Mouse (Mus musculus) skeletal muscle tissue, adult 2 months (tissue): Measurements from ENCODE around the gene Scn3a.
"Not testable (repeated sequence)": the region's sequence is repeated elsewhere in the genome, so short reads cannot be mapped to it uniquely, and the experiment has no call there.

ENCODE experiments used
- DNase-seq: peaks from one replicate; pipeline ENCODE4 v3.0.0-alpha.2; 2012; ENCODE audit warnings: low read depth, low spot score

The Scn3a gene

DNA sequence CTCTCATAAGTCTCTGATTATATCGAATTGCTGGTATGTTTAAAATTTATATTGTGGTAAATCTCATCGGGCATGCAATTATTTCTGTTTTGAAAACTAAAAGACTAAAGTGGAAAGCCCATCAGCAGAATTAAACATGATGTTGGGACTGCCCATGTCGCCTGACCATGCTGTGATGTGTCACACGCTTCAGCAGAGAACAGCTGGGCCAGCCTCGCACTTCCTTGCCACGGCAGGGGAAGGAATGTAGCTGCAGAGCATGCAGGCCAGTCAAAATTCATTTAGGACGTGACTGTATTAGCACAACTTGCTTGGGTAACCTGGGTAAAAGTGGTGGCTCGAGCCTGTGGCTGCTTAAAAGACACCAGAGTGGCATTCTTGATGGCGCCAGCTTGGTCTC, 77.0 kb downstream of the Scn3a start:
- DNase-seq: no peak

DNA sequence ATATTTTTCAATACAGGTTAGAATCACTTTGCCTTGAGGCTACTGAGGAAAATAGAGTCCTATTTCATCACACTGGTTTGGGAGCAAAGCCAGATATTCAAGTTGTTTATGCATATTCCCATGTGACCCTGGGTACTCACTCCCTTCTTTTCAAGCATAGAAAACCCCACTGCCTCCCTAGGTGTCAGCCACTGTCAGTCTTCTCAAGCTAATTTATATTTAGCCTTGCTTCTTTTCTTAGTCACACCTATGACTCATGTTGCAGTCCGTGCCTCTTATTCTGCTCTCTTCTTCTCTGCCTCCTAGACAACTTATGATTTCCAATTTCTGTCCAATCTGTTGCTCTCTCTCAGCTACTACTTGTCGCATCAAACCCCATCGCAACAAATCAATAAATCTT, 84.0 kb downstream of the Scn3a start:
- DNase-seq: no peak

DNA sequence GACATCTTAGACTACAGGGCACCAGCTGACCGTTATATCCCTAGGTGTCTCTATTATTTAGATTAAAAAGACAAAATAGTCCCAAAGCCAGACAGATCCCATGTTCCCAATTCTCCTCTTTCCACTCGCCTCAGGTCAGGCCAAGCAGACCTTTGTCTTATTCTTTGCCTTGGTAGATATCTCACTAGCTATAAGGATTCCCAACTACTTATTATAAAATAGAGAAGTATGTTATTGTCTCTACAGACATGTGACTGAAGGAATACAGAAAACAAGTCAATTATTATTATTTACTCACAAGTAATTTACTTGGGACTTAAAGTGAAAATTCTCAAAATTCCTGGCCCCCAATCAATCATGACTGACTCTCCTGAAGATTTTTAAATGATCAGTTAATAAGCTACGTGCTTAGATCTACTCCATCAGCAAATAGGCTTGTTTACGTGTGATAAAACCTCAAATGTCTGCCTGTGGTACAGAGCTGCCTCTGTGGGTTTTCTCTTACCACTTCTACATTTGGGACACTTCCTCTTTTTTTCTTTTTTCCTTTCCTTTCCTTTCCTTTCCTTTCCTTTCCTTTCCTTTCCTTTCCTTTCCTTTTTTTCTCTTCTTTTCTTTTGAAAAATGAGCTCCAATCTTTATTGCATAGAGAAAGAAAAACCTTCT, 86.3 kb downstream of the Scn3a start:
- no peak for DNase-seq

GRCm38 (mm10) chr2:65471311-65471882, 96.0 kb downstream of the Scn3a start:
- no peak for DNase-seq

DNA sequence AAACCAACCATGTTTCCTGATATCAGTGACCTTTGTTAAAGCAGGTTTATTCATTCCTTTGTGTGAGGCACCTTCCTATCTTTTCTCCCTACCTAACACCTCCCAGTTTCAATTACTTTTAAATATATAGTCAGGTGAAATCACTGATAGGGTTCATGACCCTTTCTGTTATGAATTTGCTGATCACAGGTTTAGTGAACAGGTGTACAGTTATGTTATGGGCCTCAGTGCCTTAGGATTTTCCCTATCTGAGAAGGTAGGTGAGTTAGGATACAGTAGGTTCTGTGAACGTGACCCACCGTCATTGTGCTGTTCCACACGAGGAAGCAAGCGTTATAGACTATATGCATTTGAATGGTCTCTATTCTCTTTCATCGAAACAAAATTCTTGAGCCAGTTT, 101.7 kb downstream of the Scn3a start:
- DNase-seq: no peak

DNA sequence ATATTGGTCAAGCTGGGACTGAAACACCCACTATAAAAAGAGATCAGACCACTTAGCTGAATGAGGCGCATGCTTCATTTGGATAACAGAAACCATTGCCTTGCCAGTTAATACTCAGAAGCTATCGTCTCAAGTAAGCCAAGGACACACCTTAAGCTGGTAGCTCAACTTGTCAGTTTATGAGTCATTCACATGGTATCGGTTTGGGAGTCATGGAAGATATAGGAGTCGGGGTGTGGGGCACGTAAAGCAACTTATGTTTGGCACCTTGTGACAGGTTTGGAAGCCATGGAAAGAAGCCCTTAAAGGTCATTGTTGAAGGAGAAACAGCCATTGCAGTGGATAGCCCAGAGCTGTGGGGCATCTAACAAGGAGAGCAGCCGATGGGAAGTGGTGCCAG, 113.7 kb downstream of the Scn3a start:
- no peak for DNase-seq

- DNase-seq: not testable (repeated sequence)
Measured at GRCm38 (mm10) chr2:65451401-65452078, 115.9 kb downstream of the Scn3a start.

GRCm38 (mm10) chr2:65450449-65451360, 116.7 kb downstream of the Scn3a start:
- DNase-seq: no peak

GRCm38 (mm10) chr2:65449126-65449828, 118.2 kb downstream of the Scn3a start:
- no peak for DNase-seq

GRCm38 (mm10) chr2:65443082-65443481, 124.3 kb downstream of the Scn3a start:
- DNase-seq: no peak

DNA sequence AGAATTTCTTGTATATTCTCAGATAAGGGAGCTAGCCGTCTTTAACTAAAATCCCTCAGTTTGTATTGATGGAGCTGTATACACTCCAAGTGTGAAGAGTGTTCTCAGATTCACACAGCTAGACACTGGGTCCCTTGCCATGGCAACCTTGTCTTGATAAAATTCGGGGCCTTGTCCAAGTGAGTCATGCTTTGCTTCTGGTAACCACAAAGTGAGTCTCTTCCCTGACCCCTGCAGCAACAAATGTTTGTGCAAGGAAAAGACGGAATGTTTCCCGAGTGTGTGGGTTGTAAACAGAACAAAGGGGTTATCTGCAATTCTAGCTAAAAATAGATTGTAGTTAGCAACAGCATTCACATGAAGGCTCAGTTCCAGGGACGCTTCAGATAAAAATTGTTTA, 125.9 kb downstream of the Scn3a start:
- no peak for DNase-seq

- DNase-seq: no peak
Measured at GRCm38 (mm10) chr2:65441110-65441509, 126.3 kb downstream of the Scn3a start.

DNA sequence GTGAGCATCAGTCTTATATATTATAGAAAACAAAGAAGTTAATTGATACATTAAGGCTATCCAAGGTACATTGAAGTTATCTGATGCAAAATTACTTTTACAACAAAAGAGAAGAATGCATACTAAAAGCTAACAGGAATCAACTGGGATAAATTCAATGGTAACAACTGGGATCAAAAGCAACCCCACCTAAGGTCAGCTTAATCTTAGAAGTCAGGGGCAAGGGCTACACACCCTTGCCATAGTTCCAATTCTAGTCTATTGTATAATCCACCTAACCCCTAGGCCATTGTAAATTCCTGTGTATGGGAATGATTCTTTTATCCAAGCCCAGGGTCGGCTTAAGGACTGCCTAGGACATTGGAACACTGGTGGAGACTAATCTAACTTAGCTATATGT, 130.5 kb downstream of the Scn3a start:
- no peak for DNase-seq

GRCm38 (mm10) chr2:65423501-65423900, 143.9 kb downstream of the Scn3a start:
- peak; percentile 4 for DNase-seq

GRCm38 (mm10) chr2:65421259-65422255, 145.9 kb downstream of the Scn3a start:
- DNase-seq: no peak

DNA sequence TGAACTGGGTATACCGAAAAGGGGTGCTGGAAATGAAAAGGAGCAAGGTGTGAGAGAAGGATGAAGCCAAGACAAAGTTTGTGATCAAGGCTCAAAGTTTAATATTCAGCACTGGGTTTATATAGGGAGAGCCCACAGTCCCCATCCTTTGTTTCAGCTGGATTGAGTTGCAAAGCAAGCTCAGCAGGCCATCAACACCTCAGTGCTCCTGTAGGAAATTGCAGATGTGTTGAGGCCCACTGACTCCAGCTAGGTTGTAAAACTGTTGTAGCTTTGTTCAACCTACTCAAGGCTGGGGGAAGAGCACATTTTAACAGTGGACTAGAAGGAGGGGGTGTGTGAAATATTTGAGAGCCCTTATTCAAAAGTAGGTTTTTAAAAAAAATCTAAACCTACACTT, 148.8 kb downstream of the Scn3a start:
- no peak for DNase-seq

DNA sequence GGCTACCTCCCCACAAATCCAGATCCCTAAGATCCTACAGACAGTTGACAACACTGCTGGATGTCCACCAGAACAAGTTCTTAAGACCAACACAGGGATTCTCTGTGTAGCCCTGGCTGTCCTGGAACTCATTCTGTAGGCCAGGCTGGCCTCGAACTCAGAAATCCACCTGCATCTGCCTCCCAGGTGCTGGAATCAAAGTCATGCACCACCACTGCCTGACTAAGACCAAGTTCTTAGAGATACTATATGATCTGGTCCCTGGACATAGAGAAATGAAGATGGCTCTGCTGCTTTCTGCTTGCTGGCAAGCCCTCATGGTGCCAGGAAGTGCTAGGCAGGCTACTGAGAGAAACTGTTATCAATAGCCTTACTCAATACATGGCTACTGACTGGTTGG, 150.9 kb downstream of the Scn3a start:
- no peak for DNase-seq

DNA sequence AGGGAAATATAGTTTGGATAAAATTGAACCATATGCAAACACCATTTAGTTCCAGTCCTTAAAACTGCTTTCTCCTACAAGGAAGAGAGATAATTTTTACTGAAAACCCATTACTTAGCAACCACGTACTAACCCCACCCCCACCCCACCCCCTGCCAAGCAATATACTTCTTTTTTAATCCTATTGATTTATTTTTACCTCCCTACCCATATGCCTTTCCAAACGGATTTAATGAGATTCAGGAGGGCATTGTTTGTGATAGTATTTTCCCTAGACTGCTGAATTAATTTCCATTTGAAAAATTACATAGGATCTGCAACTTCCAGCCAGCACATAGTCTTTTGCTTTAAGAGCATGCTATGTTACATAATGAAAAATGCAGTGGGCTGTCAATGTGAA, 152.1 kb downstream of the Scn3a start:
- DNase-seq: no peak

GRCm38 (mm10) chr2:65414806-65415281, 152.6 kb downstream of the Scn3a start:
- no peak for DNase-seq

- no peak for DNase-seq
Measured at GRCm38 (mm10) chr2:65414237-65414636, 153.2 kb downstream of the Scn3a start.
